In the genomic region with DNA sequence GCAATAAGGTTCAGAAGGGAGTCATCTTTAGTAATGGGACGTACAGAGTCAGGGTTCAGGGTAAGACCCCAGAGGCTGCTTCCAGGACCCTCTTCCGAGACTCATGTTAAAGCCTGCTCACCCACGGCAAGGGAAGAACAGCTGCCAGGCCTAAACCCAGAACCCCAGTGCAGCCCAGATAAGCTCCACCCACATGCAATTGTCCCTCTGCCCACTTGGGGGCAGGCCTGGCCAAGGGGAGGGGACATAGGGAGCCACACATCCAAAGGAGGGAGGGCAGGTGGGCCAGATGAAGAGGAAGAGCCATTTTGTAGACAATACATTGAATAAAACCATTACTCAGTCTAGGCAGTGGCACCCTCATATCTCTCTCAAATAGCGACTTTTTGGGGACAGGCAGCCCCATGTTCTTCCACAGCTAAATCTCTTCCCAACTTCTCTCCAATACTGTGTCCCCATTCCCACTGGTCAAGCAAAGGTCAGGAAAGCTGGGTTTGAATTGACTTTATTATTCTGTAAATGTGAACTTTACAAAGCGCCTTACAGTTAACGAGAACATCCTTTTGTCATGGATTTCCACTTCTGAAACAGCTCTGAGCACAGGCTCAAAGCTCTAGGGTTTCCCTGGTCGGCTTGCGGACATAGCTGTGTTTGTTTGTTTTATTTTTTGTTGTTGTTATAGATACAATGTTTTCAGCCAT, we compare ENCODE assay signal across 7 mouse cellular contexts. TPM values are rescaled to one million over a fixed set of nuclear protein-coding genes. Genes with fewer than 3 reads are reported as not detected.
DNase-seq lines count a peak whose midpoint lies in the region; ATAC-seq lines count a peak whose summit lies in the region.

No protein-coding gene starts in this region.

- ATAC-seq in midbrain, embryonic 12.5 days (ENCODE audit: low FRiP score, low read depth): peak; percentile 70; the same call in 1 of the 2 replicates

- no peak overlapping the region for H3K27ac ChIP-seq in midbrain, embryonic 12.5 days (replicated peaks)

- H3K4me2 ChIP-seq in midbrain, embryonic 12.5 days (replicated peaks): no peak overlapping the region

- H3K9ac ChIP-seq in midbrain, embryonic 12.5 days (replicated peaks): no peak overlapping the region

- WGBS in midbrain, embryonic 12.5 days: 35% methylated on average over 8 of the region's 8 CpGs

- H3K27me3 ChIP-seq in midbrain, embryonic 12.5 days: no peaks in the 10 kb centered on the region

- no peaks in the 10 kb centered on the region for H3K36me3 ChIP-seq in midbrain, embryonic 12.5 days

- intact Hi-C loops in left cerebral cortex, postnatal 25 days (cut with DNase I): loop anchor here (1.0 kb wide), 2 partner anchors 31 to 87 kb away; no protein-coding TSS in a partner anchor

- no peaks in the 10 kb centered on the region for H3K9me3 ChIP-seq in midbrain, embryonic 12.5 days

- 0 out of 2 replicates have a peak, but pooled peaks cover 3% of the 10 kb centered on the region for H3K4me1 ChIP-seq in midbrain, embryonic 12.5 days

- no peak overlapping the region for H3K4me3 ChIP-seq in midbrain, embryonic 12.5 days

- peak; percentile 71 for DNase-seq in WW6 (ENCODE audit: low read depth, low spot score)
- DNase-seq in cerebellum, postnatal 10 days: peak; percentile 86 to 88
- peak; percentile 79 for DNase-seq in gastrocnemius, adult 18-20 months (ENCODE audit: low spot score)
- DNase-seq in hindlimb bud, embryonic 11.5 days (ENCODE audit: extremely low spot score, low read depth, low spot score): peak; percentile 18
- peak; percentile 45 to 65 for DNase-seq in left cerebral cortex, postnatal 25 days (ENCODE audit: low spot score in 2 of 2)
- DNase-seq in right cerebral cortex, postnatal 4 days: peak; percentile 47

RNA-seq across cellular contexts. Expression of a gene that starts 33.6 kb away (rescaled TPM):
- total RNA-seq in gastrocnemius, adult 18-20 months (2021): 100 to 1,000 TPM; 210 to 235 TPM
- total RNA-seq in left cerebral cortex, postnatal 25 days (2021): 10 to 100 TPM; 59.1 to 68.2 TPM
- 91.9 and 93.3 TPM in 2 replicates for polyA plus RNA-seq in midbrain, embryonic 12.5 days (2016; fragmentation: Nextera tagmentation; extraction: Ambion mirVana)

Comparison
In these comparisons a context has a peak if more than half of its experiments do, and no peak if none do; other contexts are left out.
1. DNase-seq: peak in every context shown above with its lines; median percentile 87 in cerebellum, postnatal 10 days; 79 in gastrocnemius, adult 18-20 months; 71 in WW6; 55 in left cerebral cortex, postnatal 25 days; 47 in right cerebral cortex, postnatal 4 days; 18 in hindlimb bud, embryonic 11.5 days.